Comparison of ENCODE assay signal across 9 mouse cellular contexts in genomic region chr4:40584940-40585571, GRCm38 (mm10).
A peak's percentile ranks its signal among the peaks of the same experiment; 100 is the strongest.
DNase-seq lines count a peak whose midpoint lies in the region; ATAC-seq and TF ChIP-seq lines count a peak whose summit lies in the region.
"Had no signal": no experiment of that assay in that cellular context is flagged by ENCODE, and none has a peak within 500 bp of the region (broad histone marks: within the 10 kb centered on the region; RNA-seq: fewer than 3 reads in every experiment).

No protein-coding gene starts in this region.

- no peak overlapping the region for H3K4me2 ChIP-seq in kidney, embryonic 14.5 days (replicated peaks; ENCODE audit: low read depth, low read length)
- no peak overlapping the region for H3K4me2 ChIP-seq in stomach, embryonic 14.5 days (replicated peaks; ENCODE audit: low read depth, low read length)
- H3K4me2 ChIP-seq: liver, embryonic 15.5 days had no signal

- no peak overlapping the region for H3K27ac ChIP-seq in kidney, adult 2 months (ENCODE audit: insufficient read depth, low read depth, low read length)
- H3K27ac ChIP-seq in kidney, embryonic 14.5 days (ENCODE audit: low read depth, low read length) = no peak overlapping the region
- no peak overlapping the region for H3K27ac ChIP-seq in stomach, embryonic 14.5 days (ENCODE audit: low read length)
- H3K27ac ChIP-seq: liver, embryonic 15.5 days had no signal

- peak; percentile 3 for DNase-seq in kidney, adult 2 months
- peak; percentile 3 for DNase-seq in brain, embryonic 18.5 days (ENCODE audit: low read depth, low spot score)
- peak; percentile 4 for DNase-seq in fibroblast of lung, adult 2 months (ENCODE audit: low read depth)
- peak; percentile 22 to 45 for DNase-seq in kidney, postnatal 4 days
- no peak for DNase-seq in spleen, postnatal 4 days (ENCODE audit: low spot score in 2 of 2)
- DNase-seq in spleen, postnatal 14 days (ENCODE audit: low spot score in 2 of 2) = no peak

- no peak for TF ChIP-seq CTCF in kidney, adult 2 months (conservative IDR thresholded peaks at IDR 0.05; ENCODE audit: insufficient read depth, insufficient read length, low read depth, low read length)

- H3K9ac ChIP-seq in kidney, embryonic 14.5 days (ENCODE audit: low read depth, low read length) = no peak overlapping the region
- H3K9ac ChIP-seq in stomach, embryonic 14.5 days (replicated peaks; ENCODE audit: low read depth, low read length) = no peak overlapping the region
- H3K9ac ChIP-seq: liver, embryonic 15.5 days had no signal

- H3K27me3 ChIP-seq in kidney, adult 2 months (replicated peaks; ENCODE audit: control insufficient read depth, insufficient read depth, low read length) = no peaks in the 10 kb centered on the region; the same call in 1 of the 2 replicates
- no peaks in the 10 kb centered on the region for H3K27me3 ChIP-seq in kidney, embryonic 14.5 days (ENCODE audit: control insufficient read depth, insufficient read depth, low read length)
- no peaks in the 10 kb centered on the region for H3K27me3 ChIP-seq in stomach, embryonic 14.5 days (ENCODE audit: control insufficient read depth, insufficient read depth, low read length)
- H3K27me3 ChIP-seq: liver, embryonic 15.5 days had no signal

- ATAC-seq in kidney, embryonic 14.5 days (ENCODE audit: low FRiP score, low TSS enrichment) = no peak
- peak; percentile 39; the same call in 1 of the 2 replicates for ATAC-seq in stomach, embryonic 14.5 days (ENCODE audit: insufficient number of reproducible peaks, insufficient read depth, low FRiP score, low read depth)

- H3K4me3 ChIP-seq in kidney, adult 2 months (ENCODE audit: insufficient read depth, low read depth, low read length) = no peak overlapping the region
- no peak overlapping the region for H3K4me3 ChIP-seq in kidney, embryonic 14.5 days (ENCODE audit: low read length)
- no peak overlapping the region for H3K4me3 ChIP-seq in stomach, embryonic 14.5 days (ENCODE audit: low read depth, low read length)
- H3K4me3 ChIP-seq: liver, embryonic 15.5 days had no signal

- H3K4me1 ChIP-seq in kidney, adult 2 months (ENCODE audit: control insufficient read depth, insufficient read depth, low read length) = no peaks in the 10 kb centered on the region
- H3K4me1 ChIP-seq in kidney, embryonic 14.5 days (ENCODE audit: control insufficient read depth, insufficient read depth, low read length) = no peaks in the 10 kb centered on the region
- no peaks in the 10 kb centered on the region for H3K4me1 ChIP-seq in stomach, embryonic 14.5 days (ENCODE audit: control insufficient read depth, insufficient read depth, low read length)
- H3K4me1 ChIP-seq: liver, embryonic 15.5 days had no signal

- no peaks in the 10 kb centered on the region for H3K36me3 ChIP-seq in kidney, adult 2 months (ENCODE audit: control insufficient read depth, insufficient read depth, low read length)
- H3K36me3 ChIP-seq in kidney, embryonic 14.5 days (ENCODE audit: control insufficient read depth, insufficient read depth, low read length) = no peaks in the 10 kb centered on the region
- no peaks in the 10 kb centered on the region for H3K36me3 ChIP-seq in stomach, embryonic 14.5 days (ENCODE audit: control insufficient read depth, insufficient read depth, low read length)
- H3K36me3 ChIP-seq: liver, embryonic 15.5 days had no signal

- TF ChIP-seq POLR2A in kidney, adult 2 months (IDR thresholded peaks at IDR 0.05; ENCODE audit: low read depth, low read length) = no peak

- WGBS in kidney, adult 2 months = 81% methylated on average over 3 of the region's 3 CpGs
- WGBS in kidney, embryonic 14.5 days = 69% methylated on average over 3 of the region's 3 CpGs
- WGBS in stomach, embryonic 14.5 days = 69% methylated on average over 3 of the region's 3 CpGs

- H3K9me3 ChIP-seq in kidney, embryonic 14.5 days (ENCODE audit: control insufficient read depth, low read length) = no peaks in the 10 kb centered on the region
- H3K9me3 ChIP-seq in stomach, embryonic 14.5 days (ENCODE audit: control insufficient read depth, low read depth, low read length) = no peaks in the 10 kb centered on the region
- H3K9me3 ChIP-seq: liver, embryonic 15.5 days had no signal

Comparison
In these comparisons a context has a peak if more than half of its experiments do, and no peak if none do; other contexts are left out.
1. DNase-seq: peak in kidney, adult 2 months (single experiment), brain, embryonic 18.5 days (single experiment), fibroblast of lung, adult 2 months (single experiment) and kidney, postnatal 4 days (2 of 2); none in spleen, postnatal 4 days (0 of 2) and spleen, postnatal 14 days (0 of 2).